17 mouse cellular contexts compared by ENCODE assay signal in the genomic region with DNA sequence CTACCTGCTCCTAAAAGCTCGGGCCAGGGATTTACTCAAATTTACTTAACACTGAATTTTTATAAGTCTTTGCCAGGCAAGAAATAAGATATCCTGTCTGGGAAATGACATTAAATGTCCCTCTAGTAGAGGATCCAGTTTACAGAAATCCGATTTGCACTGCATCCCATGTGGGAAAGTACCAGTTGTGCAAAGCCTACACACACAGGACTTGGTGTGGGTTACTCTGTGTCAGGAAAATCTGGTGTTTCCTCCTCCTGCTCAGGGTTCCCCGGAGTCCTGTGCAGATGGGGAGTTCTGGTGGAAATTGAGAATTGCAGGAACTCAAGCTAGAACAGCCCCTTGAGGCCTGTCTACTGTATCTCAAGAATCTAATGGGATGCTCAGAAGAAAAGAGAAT.
"Had no signal": no experiment of that assay in that cellular context is flagged by ENCODE, and none has a peak within 500 bp of the region (broad histone marks: within the 10 kb centered on the region; RNA-seq: fewer than 3 reads in every experiment).

No protein-coding gene starts in this region.

- H3K9ac ChIP-seq: neural tube, embryonic 12.5 days; neural tube, embryonic 13.5 days; neural tube, embryonic 15.5 days; stomach, embryonic 15.5 days had no signal

- H3K9me3 ChIP-seq: neural tube, embryonic 12.5 days; neural tube, embryonic 13.5 days; neural tube, embryonic 15.5 days; stomach, embryonic 15.5 days had no signal

- H3K4me2 ChIP-seq: neural tube, embryonic 12.5 days; neural tube, embryonic 13.5 days; neural tube, embryonic 15.5 days; stomach, embryonic 15.5 days had no signal

- H3K4me3 ChIP-seq: neural tube, embryonic 12.5 days; neural tube, embryonic 13.5 days; neural tube, embryonic 15.5 days; stomach, embryonic 15.5 days had no signal

- DNase-seq: retina, postnatal 1 day; right cerebral cortex, adult 18-20 months; right cerebral cortex, postnatal 14 days; right cerebral cortex, postnatal 25 days; right cerebral cortex, postnatal 4 days; spleen, adult 18-20 months; thymus, adult 18-20 months; thymus, adult 2 months; thymus, postnatal 14 days; thymus, postnatal 25 days; thymus, postnatal 36 days; thymus, postnatal 4 days had no signal

- H3K36me3 ChIP-seq: neural tube, embryonic 12.5 days; neural tube, embryonic 13.5 days; neural tube, embryonic 15.5 days; stomach, embryonic 15.5 days had no signal

- H3K27me3 ChIP-seq: neural tube, embryonic 12.5 days; neural tube, embryonic 13.5 days; neural tube, embryonic 15.5 days; stomach, embryonic 15.5 days had no signal

- H3K4me1 ChIP-seq: neural tube, embryonic 12.5 days; neural tube, embryonic 13.5 days; stomach, embryonic 15.5 days had no signal

- H3K27ac ChIP-seq: neural tube, embryonic 12.5 days; neural tube, embryonic 13.5 days; neural tube, embryonic 15.5 days; stomach, embryonic 15.5 days; stomach, postnatal 0 days had no signal
